Mouse (Mus musculus) olfactory bulb, adult 2 months (tissue): ENCODE data around the gene Tef.

Experiments
- CTCF ChIP-seq: fragments of 200-500 bp; IDR thresholded peaks from 2 replicates; pipeline ENCODE4 v1.5.1; 2012; ENCODE audit warnings: low read depth, mild to moderate bottlenecking, low read length, moderate library complexity; ENCODE audit not compliant: insufficient read depth
- POLR2A ChIP-seq: fragments of 200-500 bp; IDR thresholded peaks from 2 replicates; pipeline ENCODE4 v1.6.1; 2012; ENCODE audit warnings: mild to moderate bottlenecking, low read depth, low read length, moderate library complexity; ENCODE audit not compliant: insufficient read depth

GRCm38 (mm10) chr15:81764573-81764972, 37.6 kb upstream of the Tef start:
- no peak for TF ChIP-seq POLR2A
- no peak for TF ChIP-seq CTCF
